Comparison of ENCODE assay signal across 8 mouse cellular contexts in the genomic region with DNA sequence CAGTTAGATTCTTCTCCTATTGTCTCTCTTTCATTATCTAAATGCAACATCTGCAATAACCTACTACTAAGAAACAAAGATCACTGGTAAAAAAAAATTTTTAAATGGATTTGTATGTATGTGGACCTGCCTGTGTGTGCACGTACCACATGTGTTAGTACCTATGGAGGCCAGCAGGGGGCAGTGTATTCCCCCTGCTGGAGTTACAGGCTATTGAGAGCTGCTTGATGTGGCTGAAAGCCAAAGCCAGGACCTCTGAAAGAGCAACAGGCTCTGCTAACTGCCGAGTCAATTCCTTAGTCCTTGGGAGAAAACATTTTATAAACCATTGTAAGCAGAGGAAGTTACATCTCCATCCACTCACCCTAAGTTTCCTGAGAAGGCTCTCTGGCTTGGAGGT. TPM values are rescaled to one million over a fixed set of nuclear protein-coding genes. Genes with fewer than 3 reads are reported as not detected.
DNase-seq lines count a peak whose midpoint lies in the region; ATAC-seq and TF ChIP-seq lines count a peak whose summit lies in the region.

No protein-coding gene starts in this region.

- H3K9ac ChIP-seq in hindbrain, embryonic 11.5 days (ENCODE audit: low read depth, low read length), result no peak overlapping the region
- no peak overlapping the region for H3K9ac ChIP-seq in hindbrain, embryonic 16.5 days (ENCODE audit: low read depth, low read length)
- H3K9ac ChIP-seq in limb, embryonic 11.5 days (ENCODE audit: low read length), result no peak overlapping the region
- H3K9ac ChIP-seq in forebrain, embryonic 16.5 days (replicated peaks; ENCODE audit: low read depth, low read length), result no peak overlapping the region

- no peak for TF ChIP-seq POLR2A in thymus, adult 2 months (IDR thresholded peaks at IDR 0.05; ENCODE audit: control insufficient read depth, extremely low read depth, insufficient read depth, low read length, poor library complexity)

- H3K4me2 ChIP-seq in hindbrain, embryonic 11.5 days (replicated peaks; ENCODE audit: low read depth, low read length), result no peak overlapping the region
- H3K4me2 ChIP-seq in hindbrain, embryonic 16.5 days (ENCODE audit: low read length), result no peak overlapping the region
- no peak overlapping the region for H3K4me2 ChIP-seq in limb, embryonic 11.5 days (ENCODE audit: low read depth, severe bottlenecking)
- H3K4me2 ChIP-seq in forebrain, embryonic 16.5 days (ENCODE audit: low read length), result no peak overlapping the region

- H3K4me3 ChIP-seq in hindbrain, embryonic 11.5 days (ENCODE audit: low read depth, low read length), result no peak overlapping the region
- no peak overlapping the region for H3K4me3 ChIP-seq in hindbrain, embryonic 16.5 days (ENCODE audit: low read length)
- H3K4me3 ChIP-seq in thymus, adult 2 months (ENCODE audit: control insufficient read depth, insufficient read depth, low read length), result no peak overlapping the region
- H3K4me3 ChIP-seq in embryonic facial prominence, embryonic 10.5 days, result no peak overlapping the region
- no peak overlapping the region for H3K4me3 ChIP-seq in limb, embryonic 11.5 days (ENCODE audit: low read depth, low read length)
- H3K4me3 ChIP-seq in forebrain, embryonic 16.5 days (replicated peaks; ENCODE audit: low read length), result no peak overlapping the region

- 79% methylated on average over 2 of the region's 2 CpGs for WGBS in hindbrain, embryonic 11.5 days
- WGBS in hindbrain, embryonic 16.5 days, result 50% methylated on average over 2 of the region's 2 CpGs
- 58% methylated on average over 2 of the region's 2 CpGs for WGBS in thymus, adult 2 months
- 70% methylated on average over 2 of the region's 2 CpGs for WGBS in embryonic facial prominence, embryonic 10.5 days
- WGBS in limb, embryonic 11.5 days, result 61% methylated on average over 2 of the region's 2 CpGs
- WGBS in forebrain, embryonic 16.5 days, result 37% methylated on average over 2 of the region's 2 CpGs

- TF ChIP-seq CTCF in thymus, adult 2 months (IDR thresholded peaks at IDR 0.05; ENCODE audit: borderline replicate concordance, control insufficient read depth, extremely low read depth, insufficient read depth, low read length, poor library complexity), result peak; percentile 69; the same call in 1 of the 2 replicates

- ATAC-seq in hindbrain, embryonic 11.5 days (ENCODE audit: low FRiP score), result no peak
- ATAC-seq in hindbrain, embryonic 16.5 days, result no peak
- ATAC-seq in limb, embryonic 11.5 days (ENCODE audit: insufficient number of reproducible peaks, low FRiP score, low TSS enrichment, low read depth), result no peak
- ATAC-seq in forebrain, embryonic 16.5 days, result no peak

- H3K27ac ChIP-seq in hindbrain, embryonic 11.5 days (ENCODE audit: low read depth, low read length), result no peak overlapping the region
- H3K27ac ChIP-seq in hindbrain, embryonic 16.5 days (ENCODE audit: low read depth, low read length), result no peak overlapping the region
- no peak overlapping the region for H3K27ac ChIP-seq in thymus, adult 2 months (ENCODE audit: control insufficient read depth, insufficient read depth, low read length)
- H3K27ac ChIP-seq in embryonic facial prominence, embryonic 10.5 days (replicated peaks), result no peak overlapping the region
- H3K27ac ChIP-seq in limb, embryonic 11.5 days (replicated peaks; ENCODE audit: low read depth, low read length), result no peak overlapping the region
- H3K27ac ChIP-seq in forebrain, embryonic 16.5 days (ENCODE audit: low read length), result no peak overlapping the region

- H3K9me3 ChIP-seq in hindbrain, embryonic 11.5 days (ENCODE audit: control insufficient read depth, low read length), result no peaks in the 10 kb centered on the region
- no peaks in the 10 kb centered on the region for H3K9me3 ChIP-seq in hindbrain, embryonic 16.5 days (ENCODE audit: control insufficient read depth, low read length)
- 0 out of 2 replicates have a peak, but pooled peaks cover 3% of the 10 kb centered on the region for H3K9me3 ChIP-seq in embryonic facial prominence, embryonic 10.5 days
- no peaks in the 10 kb centered on the region for H3K9me3 ChIP-seq in limb, embryonic 11.5 days (ENCODE audit: control insufficient read depth, low read length)
- H3K9me3 ChIP-seq in forebrain, embryonic 16.5 days (ENCODE audit: control insufficient read depth, low read length), result no peaks in the 10 kb centered on the region

- DNase-seq in hindbrain, embryonic 11.5 days (ENCODE audit: low spot score), result peak; percentile 53
- peak; percentile 51 for DNase-seq in thymus, adult 2 months
- no peak for DNase-seq in thymus, adult 18-20 months
- peak; percentile 56 for DNase-seq in embryonic facial prominence, embryonic 10.5 days (ENCODE audit: low spot score)
- peak; percentile 59 for DNase-seq in limb, embryonic 11.5 days (ENCODE audit: low spot score)
- DNase-seq in thymus, postnatal 0 days (ENCODE audit: low spot score), result peak; percentile 62

- H3K36me3 ChIP-seq in hindbrain, embryonic 11.5 days (ENCODE audit: control insufficient read depth, insufficient read depth, low read length), result no peaks in the 10 kb centered on the region
- no peaks in the 10 kb centered on the region for H3K36me3 ChIP-seq in hindbrain, embryonic 16.5 days (ENCODE audit: control insufficient read depth, insufficient read depth, low read length)
- H3K36me3 ChIP-seq in thymus, adult 2 months (ENCODE audit: control insufficient read depth, insufficient read depth, low read length), result no peaks in the 10 kb centered on the region
- H3K36me3 ChIP-seq in embryonic facial prominence, embryonic 10.5 days (replicated peaks), result no peaks in the 10 kb centered on the region
- H3K36me3 ChIP-seq in limb, embryonic 11.5 days (ENCODE audit: control insufficient read depth, insufficient read depth, low read length), result no peaks in the 10 kb centered on the region
- H3K36me3 ChIP-seq in forebrain, embryonic 16.5 days (ENCODE audit: control insufficient read depth, insufficient read depth), result no peaks in the 10 kb centered on the region

- no peaks in the 10 kb centered on the region for H3K27me3 ChIP-seq in hindbrain, embryonic 11.5 days (ENCODE audit: control insufficient read depth, insufficient read depth, low read length)
- H3K27me3 ChIP-seq in hindbrain, embryonic 16.5 days (replicated peaks; ENCODE audit: control insufficient read depth, insufficient read depth, low read length), result no peaks in the 10 kb centered on the region
- no peaks in the 10 kb centered on the region for H3K27me3 ChIP-seq in thymus, adult 2 months (ENCODE audit: control insufficient read depth, insufficient read depth, low read length)
- H3K27me3 ChIP-seq in embryonic facial prominence, embryonic 10.5 days (replicated peaks; ENCODE audit: low read depth, poor library complexity, severe bottlenecking), result 0 out of 2 replicates have a peak, but pooled peaks cover 4% of the 10 kb centered on the region
- H3K27me3 ChIP-seq in limb, embryonic 11.5 days (ENCODE audit: control insufficient read depth, insufficient read depth, low read length), result no peaks in the 10 kb centered on the region
- H3K27me3 ChIP-seq in forebrain, embryonic 16.5 days (replicated peaks; ENCODE audit: control insufficient read depth, insufficient read depth, low read length), result no peaks in the 10 kb centered on the region

- H3K4me1 ChIP-seq in hindbrain, embryonic 11.5 days (replicated peaks; ENCODE audit: control insufficient read depth, insufficient read depth, low read length), result no peaks in the 10 kb centered on the region
- no peaks in the 10 kb centered on the region for H3K4me1 ChIP-seq in hindbrain, embryonic 16.5 days (ENCODE audit: control insufficient read depth, insufficient read depth, low read depth, low read length)
- peaks cover 25% of the 10 kb centered on the region for H3K4me1 ChIP-seq in thymus, adult 2 months (replicated peaks; ENCODE audit: control insufficient read depth, insufficient read depth, low read length)
- peaks cover 29% of the 10 kb centered on the region for H3K4me1 ChIP-seq in embryonic facial prominence, embryonic 10.5 days
- no peaks in the 10 kb centered on the region for H3K4me1 ChIP-seq in limb, embryonic 11.5 days (ENCODE audit: control insufficient read depth, insufficient read depth, low read length)
- no peaks in the 10 kb centered on the region for H3K4me1 ChIP-seq in forebrain, embryonic 16.5 days (replicated peaks; ENCODE audit: control insufficient read depth, insufficient read depth, low read length)

RNA-seq across cellular contexts. Expression of gene Ece1, which starts 10.6 kb away (rescaled TPM):
- polyA plus RNA-seq in hindbrain, embryonic 11.5 days (2014; fragmentation: Nextera tagmentation; extraction: Ambion mirVana), result 25.1 and 29.2 TPM in 2 replicates
- polyA plus RNA-seq in hindbrain, embryonic 16.5 days (2015; fragmentation: Nextera tagmentation; extraction: Ambion mirVana), result 18.5 and 29.8 TPM in 2 replicates
- polyA plus RNA-seq in thymus, adult 2 months (2012; rRNA removed), result 27.3 and 28.9 TPM in 2 replicates
- polyA plus RNA-seq in embryonic facial prominence, embryonic 10.5 days (2016; fragmentation: Nextera tagmentation; extraction: Ambion mirVana), result 46.6 and 54.5 TPM in 2 replicates
- 38.0 and 39.0 TPM in 2 replicates for polyA plus RNA-seq in limb, embryonic 11.5 days (2014; fragmentation: Nextera tagmentation; extraction: Ambion mirVana)
- polyA plus RNA-seq in thymus, postnatal 0 days (2015; fragmentation: Nextera tagmentation; extraction: Ambion mirVana), result 14.6 and 18.3 TPM in 2 replicates
- polyA plus RNA-seq in forebrain, embryonic 16.5 days (2015; fragmentation: Nextera tagmentation; extraction: Ambion mirVana), result 12.4 and 16.3 TPM in 2 replicates

RNA-seq across cellular contexts. Expression of gene Alpl, which starts 55.3 kb away (rescaled TPM):
- polyA plus RNA-seq in hindbrain, embryonic 11.5 days (2014; fragmentation: Nextera tagmentation; extraction: Ambion mirVana), result 17.4 and 21.2 TPM in 2 replicates
- polyA plus RNA-seq in hindbrain, embryonic 16.5 days (2015; fragmentation: Nextera tagmentation; extraction: Ambion mirVana), result 16.9 and 18.0 TPM in 2 replicates
- 3.4 and 5.1 TPM in 2 replicates for polyA plus RNA-seq in thymus, adult 2 months (2012; rRNA removed)
- polyA plus RNA-seq in embryonic facial prominence, embryonic 10.5 days (2016; fragmentation: Nextera tagmentation; extraction: Ambion mirVana), result 12.9 and 18.7 TPM in 2 replicates
- polyA plus RNA-seq in limb, embryonic 11.5 days (2014; fragmentation: Nextera tagmentation; extraction: Ambion mirVana), result 2.9 and 4.8 TPM in 2 replicates
- polyA plus RNA-seq in thymus, postnatal 0 days (2015; fragmentation: Nextera tagmentation; extraction: Ambion mirVana), result 1.4 and 1.5 TPM in 2 replicates
- polyA plus RNA-seq in forebrain, embryonic 16.5 days (2015; fragmentation: Nextera tagmentation; extraction: Ambion mirVana), result 7.6 and 10.5 TPM in 2 replicates

Comparison
In these comparisons a context has a peak if more than half of its experiments do, and no peak if none do; other contexts are left out.
1. DNase-seq: peak in hindbrain, embryonic 11.5 days (single experiment), thymus, adult 2 months (single experiment), embryonic facial prominence, embryonic 10.5 days (single experiment), limb, embryonic 11.5 days (single experiment) and thymus, postnatal 0 days (single experiment); none in thymus, adult 18-20 months (0 of 2).